Mouse (Mus musculus): Measurements from ENCODE around the gene Sipa1l3. TPM values are rescaled to one million over a fixed set of nuclear protein-coding genes. Genes with fewer than 3 reads are reported as not detected.

The Sipa1l3 gene
- 6.5 and 9.6 TPM in 2 replicates for polyA plus RNA-seq (2012; ENCODE audit: insufficient read depth, insufficient read length, missing spikeins)

DNA sequence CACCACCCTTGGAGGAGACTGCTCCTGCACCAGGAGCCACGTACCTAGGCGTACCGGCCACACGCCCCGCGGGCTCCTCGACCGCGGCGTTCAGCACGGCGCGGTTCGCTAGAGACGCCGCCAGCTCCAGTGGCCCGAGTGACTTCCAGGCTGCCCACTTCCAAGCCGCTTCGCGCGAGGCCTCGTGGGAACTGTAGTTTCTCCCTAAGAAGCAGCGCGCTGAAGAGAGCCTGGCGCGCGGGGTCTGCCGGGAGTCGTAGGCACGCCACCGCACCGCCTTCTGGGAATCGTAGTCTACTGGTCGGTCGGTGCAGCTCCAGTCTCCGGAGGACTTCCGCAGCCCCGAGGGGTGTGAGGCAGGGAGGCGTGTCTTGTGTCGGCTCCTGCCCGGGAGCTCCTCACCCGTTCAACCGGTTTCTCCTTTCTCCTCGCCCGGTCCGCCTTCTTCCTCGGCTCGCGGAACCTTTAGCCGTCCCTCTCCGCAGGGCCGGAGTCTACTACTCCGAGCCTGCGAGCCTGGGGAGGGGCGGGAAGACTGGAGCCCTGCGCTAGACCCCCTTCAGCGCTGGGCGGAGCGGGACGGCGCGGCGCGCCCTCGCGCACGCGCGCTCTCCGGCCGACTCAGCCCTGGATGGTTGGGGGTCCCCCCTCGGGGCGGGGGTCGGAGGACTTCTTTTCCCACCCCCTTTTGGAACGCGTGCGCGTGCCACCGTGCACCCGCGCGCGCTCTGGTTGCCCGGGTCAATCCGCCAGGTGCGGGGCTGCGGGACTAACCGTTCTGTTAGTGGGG lies at the start of gene Sipa1l3:
Gene Sipa1l3 (minus strand): TSS at position 221 of the 790 bp plus-strand sequence.
- Histone ChIP-seq H3K27ac (replicated peaks; ENCODE audit: low read depth, low read length) (no peak within 1 kb of the TSS; the same call in 1 of the 2 replicates), H3K4me1 (ENCODE audit: control insufficient read depth, insufficient read depth, insufficient read length, low read length) (peaks cover 6% of the 10 kb centered on the region), H3K4me3 (ENCODE audit: insufficient read depth, low read depth, low read length) (peak within 1 kb of the TSS; percentile 92)

DNA sequence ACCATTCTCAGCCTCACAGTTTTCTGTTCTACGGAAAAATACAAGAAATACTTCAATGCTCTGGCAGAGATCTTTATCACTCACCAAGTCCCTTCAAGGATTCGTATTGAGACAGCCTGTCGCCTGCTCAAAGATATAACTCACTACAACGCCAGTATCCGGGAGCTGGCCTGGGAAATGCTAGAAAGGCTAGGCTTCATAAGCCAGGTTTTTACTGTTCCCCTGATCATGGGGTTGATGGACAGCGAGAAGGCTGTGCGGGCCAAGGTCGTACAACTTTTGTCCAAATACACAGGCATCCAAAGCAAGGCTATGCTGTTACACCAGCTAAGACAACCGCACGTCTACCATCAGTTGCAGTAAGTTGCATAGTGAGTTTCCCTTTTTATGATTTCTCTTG lies 44.6 kb upstream of the Sipa1l3 start:
- no peak overlapping the region for H3K4me3 ChIP-seq (ENCODE audit: insufficient read depth, low read depth, low read length)

DNA sequence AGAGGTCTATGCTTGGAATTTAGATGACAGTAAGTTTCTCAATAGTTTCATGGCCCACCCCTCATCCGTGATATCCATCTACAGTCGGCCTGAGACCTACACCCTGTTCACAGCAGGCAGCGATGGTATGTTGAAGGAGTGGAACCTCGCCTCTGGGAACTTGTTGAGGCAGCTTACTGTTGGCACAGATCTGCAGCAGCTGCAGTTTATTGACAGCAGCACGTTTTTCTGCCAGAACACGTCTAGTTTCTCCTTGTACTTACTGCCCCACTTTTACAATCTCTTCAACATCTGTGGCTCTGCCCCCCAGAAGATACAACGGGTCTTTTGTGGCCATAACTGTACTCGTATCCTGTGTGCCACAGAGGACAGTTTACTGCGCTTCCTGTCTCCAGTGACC lies 42.6 kb upstream of the Sipa1l3 start:
- Histone ChIP-seq H3K4me1 (ENCODE audit: control insufficient read depth, insufficient read depth, insufficient read length, low read length) (no peaks in the 10 kb centered on the region), H3K4me3 (ENCODE audit: insufficient read depth, low read depth, low read length) (no peak overlapping the region), H3K27ac (replicated peaks; ENCODE audit: low read depth, low read length) (no peak overlapping the region)

More for the DNA sequence above, 44.6 kb upstream of the Sipa1l3 start:
- no peak overlapping the region for H3K27ac ChIP-seq (replicated peaks; ENCODE audit: low read depth, low read length)
- no peaks in the 10 kb centered on the region for H3K4me1 ChIP-seq (ENCODE audit: control insufficient read depth, insufficient read depth, insufficient read length, low read length)

DNA sequence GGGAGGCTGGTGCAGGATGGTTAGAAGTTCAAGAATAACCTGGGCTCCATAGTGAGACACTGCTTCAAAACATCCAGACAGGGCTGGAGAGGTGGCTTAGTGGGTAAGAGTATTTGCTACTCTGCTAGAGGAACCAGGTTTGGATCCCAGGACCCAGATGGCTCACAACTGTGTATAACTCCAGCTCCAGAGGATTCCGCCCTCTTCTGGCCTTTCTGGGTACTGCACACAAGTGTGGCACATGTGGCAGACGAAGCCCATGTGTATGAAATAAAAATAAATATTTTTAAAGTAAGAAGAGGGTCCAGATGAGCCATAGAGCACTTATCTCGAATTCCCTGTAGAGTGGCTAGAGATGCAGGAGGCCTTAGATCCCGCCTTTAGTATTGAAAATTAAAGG lies 40.8 kb upstream of the Sipa1l3 start:
- Histone ChIP-seq H3K27ac (replicated peaks; ENCODE audit: low read depth, low read length) (no peak overlapping the region), H3K4me3 (ENCODE audit: insufficient read depth, low read depth, low read length) (no peak overlapping the region), H3K4me1 (ENCODE audit: control insufficient read depth, insufficient read depth, insufficient read length, low read length) (no peaks in the 10 kb centered on the region)

DNA sequence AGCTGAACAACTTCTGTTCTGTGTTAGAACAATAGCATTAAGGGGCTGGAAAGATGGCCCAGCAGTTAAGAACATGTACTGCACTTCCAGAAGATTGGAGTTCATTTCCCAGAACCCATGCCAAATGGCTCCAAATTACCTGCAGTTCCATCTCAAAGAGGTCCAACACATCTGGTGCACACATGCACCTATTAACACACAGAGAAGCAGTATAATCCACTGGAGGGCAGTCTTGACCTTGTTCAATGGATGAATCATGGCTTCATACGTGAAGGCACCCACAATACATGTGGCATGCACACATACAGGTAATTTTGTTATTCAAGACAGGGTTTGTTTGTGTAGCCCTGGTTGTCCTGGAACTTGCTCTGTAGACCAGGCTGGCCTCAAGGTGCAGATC lies 40.3 kb upstream of the Sipa1l3 start:
- Histone ChIP-seq H3K4me1 (ENCODE audit: control insufficient read depth, insufficient read depth, insufficient read length, low read length) (no peaks in the 10 kb centered on the region), H3K4me3 (ENCODE audit: insufficient read depth, low read depth, low read length) (no peak overlapping the region), H3K27ac (replicated peaks; ENCODE audit: low read depth, low read length) (no peak overlapping the region)

DNA sequence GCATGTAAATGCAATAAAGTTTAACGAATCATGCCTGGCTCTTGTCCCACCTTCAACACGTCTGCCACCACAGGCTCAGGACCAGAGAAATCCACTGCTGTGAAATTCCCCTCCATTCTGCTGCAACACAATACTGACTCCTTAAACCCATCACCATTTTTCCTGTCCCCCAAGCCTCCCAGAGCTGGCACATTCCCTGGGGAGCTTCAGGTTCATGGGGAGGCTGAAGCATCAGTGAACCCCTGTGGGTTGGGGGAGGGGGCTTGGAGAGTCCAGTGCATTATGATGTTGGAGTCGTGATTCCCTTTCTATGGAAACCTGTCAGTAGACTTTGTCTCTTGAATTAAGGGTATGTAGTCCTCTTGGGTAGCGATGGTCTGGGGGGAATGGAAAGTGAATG lies 37.8 kb upstream of the Sipa1l3 start:
- H3K4me1 ChIP-seq (ENCODE audit: control insufficient read depth, insufficient read depth, insufficient read length, low read length) = no peaks in the 10 kb centered on the region
- H3K27ac ChIP-seq (replicated peaks; ENCODE audit: low read depth, low read length) = no peak overlapping the region
- no peak overlapping the region for H3K4me3 ChIP-seq (ENCODE audit: insufficient read depth, low read depth, low read length)

- Histone ChIP-seq H3K4me3 (ENCODE audit: insufficient read depth, low read depth, low read length) (no peak overlapping the region), H3K4me1 (ENCODE audit: control insufficient read depth, insufficient read depth, insufficient read length, low read length) (no peaks in the 10 kb centered on the region), H3K27ac (replicated peaks; ENCODE audit: low read depth, low read length) (no peak overlapping the region)
These were observed 37.1 kb upstream of the Sipa1l3 start for GRCm38 (mm10) chr7:29555521-29555920.

DNA sequence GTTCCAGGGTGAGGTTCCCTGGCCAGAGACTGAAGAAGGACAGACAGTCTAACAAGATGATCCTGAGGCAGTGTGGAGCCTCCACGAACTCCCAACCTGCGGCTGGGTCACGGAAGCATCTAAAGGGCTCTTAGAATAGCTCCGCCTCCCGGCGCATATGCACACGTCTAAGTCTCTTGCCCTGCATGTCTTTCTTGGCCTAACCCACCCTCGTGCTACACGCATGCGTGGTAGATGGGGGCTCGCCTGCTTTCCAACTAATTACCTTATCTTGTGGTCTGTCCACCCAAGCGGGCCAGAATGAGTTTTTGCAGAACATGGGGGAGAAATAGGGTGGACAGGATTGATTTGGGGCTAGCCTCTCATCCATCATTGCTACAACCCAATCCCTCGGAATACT lies 36.6 kb upstream of the Sipa1l3 start:
- Histone ChIP-seq H3K4me3 (ENCODE audit: insufficient read depth, low read depth, low read length) (no peak overlapping the region), H3K27ac (replicated peaks; ENCODE audit: low read depth, low read length) (no peak overlapping the region), H3K4me1 (ENCODE audit: control insufficient read depth, insufficient read depth, insufficient read length, low read length) (no peaks in the 10 kb centered on the region)

- H3K27ac ChIP-seq (replicated peaks; ENCODE audit: low read depth, low read length) = no peak overlapping the region
- no peaks in the 10 kb centered on the region for H3K4me1 ChIP-seq (ENCODE audit: control insufficient read depth, insufficient read depth, insufficient read length, low read length)
- H3K4me3 ChIP-seq (ENCODE audit: insufficient read depth, low read depth, low read length) = no peak overlapping the region
These were observed 32.2 kb upstream of the Sipa1l3 start for GRCm38 (mm10) chr7:29550691-29551090.

GRCm38 (mm10) chr7:29541608-29542007 lies 23.2 kb upstream of the Sipa1l3 start:
- no peak overlapping the region for H3K4me3 ChIP-seq (ENCODE audit: insufficient read depth, low read depth, low read length)
- no peaks in the 10 kb centered on the region for H3K4me1 ChIP-seq (ENCODE audit: control insufficient read depth, insufficient read depth, insufficient read length, low read length)
- H3K27ac ChIP-seq (replicated peaks; ENCODE audit: low read depth, low read length) = no peak overlapping the region

GRCm38 (mm10) chr7:29541186-29541585 lies 22.7 kb upstream of the Sipa1l3 start:
- H3K4me3 ChIP-seq (ENCODE audit: insufficient read depth, low read depth, low read length) = no peak overlapping the region
- no peak overlapping the region for H3K27ac ChIP-seq (replicated peaks; ENCODE audit: low read depth, low read length)
- no peaks in the 10 kb centered on the region for H3K4me1 ChIP-seq (ENCODE audit: control insufficient read depth, insufficient read depth, insufficient read length, low read length)

DNA sequence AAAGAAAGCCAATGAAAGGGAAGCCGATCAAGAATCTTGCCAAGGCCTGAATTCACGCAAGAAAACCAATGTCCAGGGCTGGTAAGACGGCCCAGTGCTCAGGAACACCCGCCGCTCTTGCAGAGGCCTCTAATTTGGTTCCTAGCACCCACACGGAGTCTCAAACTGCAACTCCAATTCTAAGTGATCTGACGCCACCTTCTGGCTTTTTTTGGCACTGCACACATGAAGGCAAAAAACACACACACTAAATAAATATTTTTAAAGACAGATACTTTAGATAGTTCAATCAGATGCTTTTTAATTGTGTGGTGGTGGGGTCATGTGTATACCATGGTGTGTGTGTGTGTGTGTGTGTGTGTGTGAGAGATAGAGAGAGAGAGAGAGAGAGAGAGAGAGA lies 22.2 kb upstream of the Sipa1l3 start:
- H3K4me1 ChIP-seq (ENCODE audit: control insufficient read depth, insufficient read depth, insufficient read length, low read length) = no peaks in the 10 kb centered on the region
- no peak overlapping the region for H3K4me3 ChIP-seq (ENCODE audit: insufficient read depth, low read depth, low read length)
- H3K27ac ChIP-seq (replicated peaks; ENCODE audit: low read depth, low read length) = no peak overlapping the region

GRCm38 (mm10) chr7:29523700-29524099 lies 5.3 kb upstream of the Sipa1l3 start:
- Histone ChIP-seq H3K4me1 (ENCODE audit: control insufficient read depth, insufficient read depth, insufficient read length, low read length) (peaks cover 3% of the 10 kb centered on the region; the same call in 1 of the 2 replicates), H3K27ac (replicated peaks; ENCODE audit: low read depth, low read length) (no peak overlapping the region), H3K4me3 (ENCODE audit: insufficient read depth, low read depth, low read length) (no peak overlapping the region)

GRCm38 (mm10) chr7:29521841-29522575 lies 3.6 kb upstream of the Sipa1l3 start:
- peaks cover 6% of the 10 kb centered on the region for H3K4me1 ChIP-seq (ENCODE audit: control insufficient read depth, insufficient read depth, insufficient read length, low read length)
- H3K27ac ChIP-seq (replicated peaks; ENCODE audit: low read depth, low read length) = no peak overlapping the region
- no peak overlapping the region for H3K4me3 ChIP-seq (ENCODE audit: insufficient read depth, low read depth, low read length)

GRCm38 (mm10) chr7:29521365-29521764 lies 2.9 kb upstream of the Sipa1l3 start:
- Histone ChIP-seq H3K4me1 (ENCODE audit: control insufficient read depth, insufficient read depth, insufficient read length, low read length) (peaks cover 6% of the 10 kb centered on the region), H3K4me3 (ENCODE audit: insufficient read depth, low read depth, low read length) (no peak overlapping the region), H3K27ac (replicated peaks; ENCODE audit: low read depth, low read length) (peak overlapping the region; percentile 18; the same call in 1 of the 2 replicates)

GRCm38 (mm10) chr7:29520794-29521193 lies 2.4 kb upstream of the Sipa1l3 start:
- H3K4me3 ChIP-seq (ENCODE audit: insufficient read depth, low read depth, low read length) = no peak overlapping the region
- peaks cover 6% of the 10 kb centered on the region for H3K4me1 ChIP-seq (ENCODE audit: control insufficient read depth, insufficient read depth, insufficient read length, low read length)
- H3K27ac ChIP-seq (replicated peaks; ENCODE audit: low read depth, low read length) = no peak overlapping the region
